Mouse (Mus musculus): Measurements from ENCODE around the gene Plcd3.

DNA sequence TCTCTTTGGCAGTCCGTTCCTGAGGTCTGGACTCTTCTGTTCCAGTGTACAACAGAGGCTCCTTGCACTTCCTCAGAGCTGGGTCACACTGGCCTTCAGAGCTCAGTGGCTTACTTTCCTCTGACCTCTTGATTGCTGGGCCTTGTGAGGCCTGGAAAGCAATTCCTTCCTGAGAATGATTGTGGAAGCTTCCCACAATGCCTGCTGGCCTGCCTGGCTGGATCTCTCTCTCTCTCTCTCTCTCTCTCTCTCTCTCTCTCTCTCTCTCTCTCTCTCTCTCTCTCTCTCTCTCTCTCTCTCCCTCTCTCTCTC is 40.4 kb upstream of the Plcd3 start:
- TF ChIP-seq POLR2A (IDR thresholded peaks at IDR 0.05; ENCODE audit: insufficient read depth, low read depth, low read length) (no peak), CTCF (IDR thresholded peaks at IDR 0.05; ENCODE audit: insufficient read depth, low read depth, low read length) (no peak)
